Comparison of ENCODE assay signal across 13 mouse cellular contexts in the genomic region with DNA sequence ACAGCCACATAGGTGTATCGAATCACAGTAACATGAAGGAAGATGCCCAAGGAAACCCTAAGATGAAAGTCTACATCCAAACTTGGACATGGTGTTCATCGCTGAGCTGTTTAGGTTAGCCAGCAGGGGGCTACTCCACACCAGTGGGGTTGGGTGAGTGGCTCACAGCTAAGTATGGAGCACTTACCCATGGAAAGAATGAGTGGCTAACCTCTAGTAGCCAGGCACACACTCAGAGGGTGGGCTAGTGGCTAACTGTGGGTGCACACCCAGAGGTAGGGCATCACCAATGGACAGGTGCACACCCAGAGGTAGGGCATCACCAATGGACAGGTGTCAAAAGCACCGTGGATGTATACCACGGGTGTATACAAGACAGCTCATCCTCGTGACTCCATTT. TPM values are rescaled to one million over a fixed set of nuclear protein-coding genes. Genes with fewer than 3 reads are reported as not detected.
A peak's percentile ranks its signal among the peaks of the same experiment; 100 is the strongest.
DNase-seq lines count a peak whose midpoint lies in the region; ATAC-seq and TF ChIP-seq lines count a peak whose summit lies in the region.
"Had no signal": no experiment of that assay in that cellular context is flagged by ENCODE, and none has a peak within 500 bp of the region (broad histone marks: within the 10 kb centered on the region; RNA-seq: fewer than 3 reads in every experiment).

No protein-coding gene starts in this region.

- no peak overlapping the region for H3K9ac ChIP-seq in embryonic facial prominence, embryonic 11.5 days (replicated peaks; ENCODE audit: low read length)
- H3K9ac ChIP-seq in kidney, postnatal 0 days (ENCODE audit: low read depth, low read length) = no peak overlapping the region
- H3K9ac ChIP-seq: liver, embryonic 13.5 days had no signal

- H3K27ac ChIP-seq in embryonic facial prominence, embryonic 11.5 days (replicated peaks; ENCODE audit: low read depth, low read length) = no peak overlapping the region
- H3K27ac ChIP-seq in embryonic facial prominence, embryonic 10.5 days (replicated peaks) = no peak overlapping the region
- no peak overlapping the region for H3K27ac ChIP-seq in kidney, postnatal 0 days
- H3K27ac ChIP-seq in thymus, adult 2 months (ENCODE audit: control insufficient read depth, insufficient read depth, low read length) = no peak overlapping the region
- H3K27ac ChIP-seq: liver, embryonic 13.5 days had no signal

- no peaks in the 10 kb centered on the region for H3K27me3 ChIP-seq in embryonic facial prominence, embryonic 11.5 days (ENCODE audit: control insufficient read depth, insufficient read depth, low read length)
- H3K27me3 ChIP-seq in embryonic facial prominence, embryonic 10.5 days (replicated peaks; ENCODE audit: low read depth, poor library complexity, severe bottlenecking) = no peaks in the 10 kb centered on the region
- no peaks in the 10 kb centered on the region for H3K27me3 ChIP-seq in kidney, postnatal 0 days (ENCODE audit: insufficient read depth, low read length)
- no peaks in the 10 kb centered on the region for H3K27me3 ChIP-seq in thymus, adult 2 months (ENCODE audit: control insufficient read depth, insufficient read depth, low read length)
- H3K27me3 ChIP-seq: liver, embryonic 13.5 days had no signal

- no peak overlapping the region for H3K4me3 ChIP-seq in embryonic facial prominence, embryonic 11.5 days (ENCODE audit: low read depth, low read length)
- no peak overlapping the region for H3K4me3 ChIP-seq in embryonic facial prominence, embryonic 10.5 days
- H3K4me3 ChIP-seq in kidney, postnatal 0 days (replicated peaks; ENCODE audit: low read depth, low read length) = no peak overlapping the region
- H3K4me3 ChIP-seq in thymus, adult 2 months (ENCODE audit: control insufficient read depth, insufficient read depth, low read length) = no peak overlapping the region
- H3K4me3 ChIP-seq: erythroblast, embryonic 14.5 days; liver, embryonic 13.5 days had no signal

- peak; percentile 59; the same call in 1 of the 2 replicates for TF ChIP-seq CTCF in kidney, postnatal 0 days (IDR thresholded peaks at IDR 0.05; ENCODE audit: low read depth)
- TF ChIP-seq CTCF in thymus, adult 2 months (IDR thresholded peaks at IDR 0.05; ENCODE audit: borderline replicate concordance, control insufficient read depth, extremely low read depth, insufficient read depth, low read length, poor library complexity) = no peak

- ATAC-seq in embryonic facial prominence, embryonic 11.5 days (replicated peaks; ENCODE audit: insufficient number of reproducible peaks, low FRiP score, low TSS enrichment, low read depth) = no peak
- ATAC-seq in kidney, postnatal 0 days (replicated peaks; ENCODE audit: low FRiP score, low read depth) = no peak

- no peak for TF ChIP-seq POLR2A in thymus, adult 2 months (IDR thresholded peaks at IDR 0.05; ENCODE audit: control insufficient read depth, extremely low read depth, insufficient read depth, low read length, poor library complexity)

- H3K9me3 ChIP-seq in embryonic facial prominence, embryonic 11.5 days (replicated peaks; ENCODE audit: control insufficient read depth, low read length) = no peaks in the 10 kb centered on the region
- peaks cover 3% of the 10 kb centered on the region; the same call in 1 of the 2 replicates for H3K9me3 ChIP-seq in embryonic facial prominence, embryonic 10.5 days
- H3K9me3 ChIP-seq in kidney, postnatal 0 days (replicated peaks; ENCODE audit: low read length) = no peaks in the 10 kb centered on the region
- H3K9me3 ChIP-seq: liver, embryonic 13.5 days had no signal

- H3K4me1 ChIP-seq in embryonic facial prominence, embryonic 11.5 days (ENCODE audit: control insufficient read depth, insufficient read depth, low read length) = no peaks in the 10 kb centered on the region
- no peaks in the 10 kb centered on the region for H3K4me1 ChIP-seq in embryonic facial prominence, embryonic 10.5 days
- H3K4me1 ChIP-seq in kidney, postnatal 0 days (replicated peaks; ENCODE audit: insufficient read depth, low read length) = no peaks in the 10 kb centered on the region
- no peaks in the 10 kb centered on the region for H3K4me1 ChIP-seq in thymus, adult 2 months (replicated peaks; ENCODE audit: control insufficient read depth, insufficient read depth, low read length)
- H3K4me1 ChIP-seq: liver, embryonic 13.5 days had no signal

- peak; percentile 9 for DNase-seq in embryonic facial prominence, embryonic 11.5 days (ENCODE audit: low spot score)
- no peak for DNase-seq in embryonic facial prominence, embryonic 10.5 days (ENCODE audit: low spot score)
- DNase-seq in kidney, postnatal 0 days (ENCODE audit: low spot score) = peak; percentile 27
- no peak for DNase-seq in kidney, adult 9 months
- DNase-seq in thymus, adult 2 months = peak; percentile 20
- no peak for DNase-seq in thymus, postnatal 10 days (ENCODE audit: low spot score in 2 of 2)
- peak; percentile 31 for DNase-seq in thymus, postnatal 25 days
- DNase-seq in MN1 (ENCODE audit: low spot score) = no peak
- DNase-seq: heart, adult 18-20 months; liver, embryonic 13.5 days; midbrain, embryonic 14.5 days; right cerebral cortex, postnatal 14 days had no signal

- no peaks in the 10 kb centered on the region for H3K36me3 ChIP-seq in embryonic facial prominence, embryonic 11.5 days (replicated peaks; ENCODE audit: control insufficient read depth, insufficient read depth, low read depth, low read length)
- H3K36me3 ChIP-seq in embryonic facial prominence, embryonic 10.5 days (replicated peaks) = peaks cover 44% of the 10 kb centered on the region
- no peaks in the 10 kb centered on the region for H3K36me3 ChIP-seq in kidney, postnatal 0 days (ENCODE audit: insufficient read depth, low read length)
- H3K36me3 ChIP-seq in thymus, adult 2 months (ENCODE audit: control insufficient read depth, insufficient read depth, low read length) = peaks cover 67% of the 10 kb centered on the region

- no peak overlapping the region for H3K4me2 ChIP-seq in embryonic facial prominence, embryonic 11.5 days (ENCODE audit: low read depth, low read length)
- H3K4me2 ChIP-seq in kidney, postnatal 0 days (ENCODE audit: low read length) = no peak overlapping the region
- H3K4me2 ChIP-seq: liver, embryonic 13.5 days had no signal

- WGBS in embryonic facial prominence, embryonic 11.5 days = 86% methylated on average over 5 of the region's 5 CpGs
- WGBS in embryonic facial prominence, embryonic 10.5 days = 88% methylated on average over 5 of the region's 5 CpGs
- 97% methylated on average over 5 of the region's 5 CpGs for WGBS in kidney, postnatal 0 days
- 92% methylated on average over 5 of the region's 5 CpGs for whole genome bisulfite sequencing in thymus, adult 2 months

RNA-seq across cellular contexts. Expression of a gene that starts 26.2 kb away (rescaled TPM):
- 16.3 and 17.6 TPM in 2 replicates for polyA plus RNA-seq in embryonic facial prominence, embryonic 11.5 days (2014; fragmentation: Nextera tagmentation; extraction: Ambion mirVana)
- polyA plus RNA-seq in embryonic facial prominence, embryonic 10.5 days (2016; fragmentation: Nextera tagmentation; extraction: Ambion mirVana) = 11.7 and 13.1 TPM in 2 replicates
- 9.4 and 10.6 TPM in 2 replicates for polyA plus RNA-seq in kidney, postnatal 0 days (2015; fragmentation: Nextera tagmentation; extraction: Ambion mirVana)
- 178 and 180 TPM in 2 replicates for polyA plus RNA-seq in thymus, adult 2 months (2012; rRNA removed)

RNA-seq across cellular contexts. Expression of a gene that starts 54.5 kb away (rescaled TPM):
- 6.2 and 7.6 TPM in 2 replicates for polyA plus RNA-seq in embryonic facial prominence, embryonic 11.5 days (2014; fragmentation: Nextera tagmentation; extraction: Ambion mirVana)
- 11.2 and 11.9 TPM in 2 replicates for polyA plus RNA-seq in embryonic facial prominence, embryonic 10.5 days (2016; fragmentation: Nextera tagmentation; extraction: Ambion mirVana)
- polyA plus RNA-seq in kidney, postnatal 0 days (2015; fragmentation: Nextera tagmentation; extraction: Ambion mirVana) = 12.7 and 14.0 TPM in 2 replicates
- polyA plus RNA-seq in thymus, adult 2 months (2012; rRNA removed) = 53.1 and 56.5 TPM in 2 replicates

Comparison
In these comparisons a context has a peak if more than half of its experiments do, and no peak if none do; other contexts are left out.
1. DNase-seq: peak in embryonic facial prominence, embryonic 11.5 days (single experiment), kidney, postnatal 0 days (single experiment), thymus, adult 2 months (single experiment) and thymus, postnatal 25 days (single experiment); none in embryonic facial prominence, embryonic 10.5 days (single experiment), kidney, adult 9 months (single experiment), thymus, postnatal 10 days (0 of 2) and MN1 (single experiment).